Comparison of ENCODE assay signal across 28 mouse cellular contexts in genomic region chr9:61833226-61833625, GRCm38 (mm10).
A peak's percentile ranks its signal among the peaks of the same experiment; 100 is the strongest.
DNase-seq lines count a peak whose midpoint lies in the region; ATAC-seq and TF ChIP-seq lines count a peak whose summit lies in the region.
"Had no signal": no experiment of that assay in that cellular context is flagged by ENCODE, and none has a peak within 500 bp of the region (broad histone marks: within the 10 kb centered on the region; RNA-seq: fewer than 3 reads in every experiment).

No protein-coding gene starts in this region.

- peak; percentile 70 to 76 for DNase-seq in lung, adult 18-20 months
- peak; percentile 50 for DNase-seq in lung, embryonic 14.5 days
- peak; percentile 68 for DNase-seq in lung, postnatal 10 days
- DNase-seq in lung, postnatal 36 days: peak; percentile 83
- DNase-seq in ovary, adult 18-20 months (ENCODE audit: low spot score): no peak
- DNase-seq in heart, postnatal 4 days: no peak
- no peak for DNase-seq in embryonic facial prominence, embryonic 10.5 days (ENCODE audit: low spot score)
- DNase-seq: adrenal gland, postnatal 10 days; adrenal gland, postnatal 36 days; B cell, adult 2 months; cerebellum, adult 18-20 months; cerebellum, adult 9-10 months; cerebellum, postnatal 14 days; gastrocnemius, postnatal 10 days; gastrocnemius, postnatal 36 days; heart, adult 2 months had no signal

- H3K27ac ChIP-seq in lung, embryonic 14.5 days (ENCODE audit: low read depth): no peak overlapping the region
- no peak overlapping the region for H3K27ac ChIP-seq in forebrain, embryonic 15.5 days (replicated peaks)
- H3K27ac ChIP-seq in embryonic facial prominence, embryonic 10.5 days (replicated peaks): no peak overlapping the region
- H3K27ac ChIP-seq: embryonic facial prominence, embryonic 13.5 days; forebrain, embryonic 12.5 days; heart, adult 2 months; hindbrain, embryonic 10.5 days; hindbrain, embryonic 13.5 days had no signal

- H3K4me1 ChIP-seq in lung, embryonic 14.5 days (ENCODE audit: insufficient read depth): no peaks in the 10 kb centered on the region
- peaks cover 5% of the 10 kb centered on the region; the same call in 1 of the 2 replicates for H3K4me1 ChIP-seq in forebrain, embryonic 15.5 days
- H3K4me1 ChIP-seq in embryonic facial prominence, embryonic 10.5 days: peaks cover 3% of the 10 kb centered on the region; the same call in 1 of the 2 replicates

- H3K4me2 ChIP-seq in lung, embryonic 14.5 days: no peak overlapping the region
- no peak overlapping the region for H3K4me2 ChIP-seq in forebrain, embryonic 15.5 days (replicated peaks)
- H3K4me2 ChIP-seq: embryonic facial prominence, embryonic 13.5 days; forebrain, embryonic 12.5 days; heart, embryonic 11.5 days; hindbrain, embryonic 13.5 days had no signal

- no peak for ATAC-seq in lung, embryonic 14.5 days (ENCODE audit: insufficient read depth)
- no peak for ATAC-seq in forebrain, embryonic 15.5 days (replicated peaks)
- ATAC-seq: forebrain, embryonic 16.5 days; hindbrain, embryonic 16.5 days; Patski had no signal

- TF ChIP-seq CTCF in lung, embryonic 14.5 days (IDR thresholded peaks at IDR 0.05; ENCODE audit: low read depth): no peak

- H3K9me3 ChIP-seq in lung, embryonic 14.5 days (ENCODE audit: low read depth, low read length): no peaks in the 10 kb centered on the region
- no peaks in the 10 kb centered on the region for H3K9me3 ChIP-seq in forebrain, embryonic 15.5 days
- H3K9me3 ChIP-seq in embryonic facial prominence, embryonic 10.5 days: no peaks in the 10 kb centered on the region
- H3K9me3 ChIP-seq: embryonic facial prominence, embryonic 13.5 days; forebrain, embryonic 12.5 days; G1E; hindbrain, embryonic 10.5 days; hindbrain, embryonic 13.5 days had no signal

- no peaks in the 10 kb centered on the region for H3K27me3 ChIP-seq in lung, embryonic 14.5 days (ENCODE audit: insufficient read depth, low read length)
- H3K27me3 ChIP-seq in forebrain, embryonic 15.5 days: no peaks in the 10 kb centered on the region
- peaks cover 31% of the 10 kb centered on the region for H3K27me3 ChIP-seq in embryonic facial prominence, embryonic 10.5 days (replicated peaks; ENCODE audit: low read depth, poor library complexity, severe bottlenecking)
- H3K27me3 ChIP-seq: CH12.LX, Patski had no signal

- no peak overlapping the region for H3K4me3 ChIP-seq in lung, embryonic 14.5 days (ENCODE audit: low read depth, low read length)
- H3K4me3 ChIP-seq in forebrain, embryonic 15.5 days: no peak overlapping the region
- H3K4me3 ChIP-seq in embryonic facial prominence, embryonic 10.5 days: no peak overlapping the region
- H3K4me3 ChIP-seq: embryonic facial prominence, embryonic 13.5 days; erythroblast, embryonic 14.5 days; forebrain, embryonic 12.5 days; heart, adult 2 months; hindbrain, embryonic 10.5 days; hindbrain, embryonic 13.5 days had no signal

- no peaks in the 10 kb centered on the region for H3K36me3 ChIP-seq in lung, embryonic 14.5 days (ENCODE audit: insufficient read depth)
- no peaks in the 10 kb centered on the region for H3K36me3 ChIP-seq in forebrain, embryonic 15.5 days
- no peaks in the 10 kb centered on the region for H3K36me3 ChIP-seq in embryonic facial prominence, embryonic 10.5 days (replicated peaks)
- H3K36me3 ChIP-seq: embryonic facial prominence, embryonic 13.5 days; forebrain, embryonic 12.5 days; G1E; hindbrain, embryonic 10.5 days; hindbrain, embryonic 13.5 days had no signal

- WGBS in lung, embryonic 14.5 days: 56% methylated on average over 9 of the region's 9 CpGs
- 76% methylated on average over 9 of the region's 9 CpGs for WGBS in forebrain, embryonic 15.5 days
- WGBS in embryonic facial prominence, embryonic 10.5 days: 70% methylated on average over 9 of the region's 9 CpGs

- H3K9ac ChIP-seq in lung, embryonic 14.5 days: no peak overlapping the region
- no peak overlapping the region for H3K9ac ChIP-seq in forebrain, embryonic 15.5 days (replicated peaks)
- H3K9ac ChIP-seq: embryonic facial prominence, embryonic 13.5 days; forebrain, embryonic 12.5 days; hindbrain, embryonic 13.5 days had no signal

Comparison
In these comparisons a context has a peak if more than half of its experiments do, and no peak if none do; other contexts are left out.
1. DNase-seq: peak in lung, adult 18-20 months (2 of 2), lung, embryonic 14.5 days (single experiment), lung, postnatal 10 days (single experiment) and lung, postnatal 36 days (single experiment); none in ovary, adult 18-20 months (single experiment), heart, postnatal 4 days (single experiment) and embryonic facial prominence, embryonic 10.5 days (single experiment).